Mouse (Mus musculus) embryo, embryonic 10.5 days (tissue): ENCODE measurements around the gene Tent4b.

Source experiments
- DNase-seq: peaks from one replicate; pipeline ENCODE4 v3.0.0-alpha.2; 2015; ENCODE audit warnings: low spot score

Gene Tent4b

GRCm38 (mm10) chr8:88279670-88280069 is 80.7 kb downstream of the Tent4b start:
- no peak for DNase-seq

DNA sequence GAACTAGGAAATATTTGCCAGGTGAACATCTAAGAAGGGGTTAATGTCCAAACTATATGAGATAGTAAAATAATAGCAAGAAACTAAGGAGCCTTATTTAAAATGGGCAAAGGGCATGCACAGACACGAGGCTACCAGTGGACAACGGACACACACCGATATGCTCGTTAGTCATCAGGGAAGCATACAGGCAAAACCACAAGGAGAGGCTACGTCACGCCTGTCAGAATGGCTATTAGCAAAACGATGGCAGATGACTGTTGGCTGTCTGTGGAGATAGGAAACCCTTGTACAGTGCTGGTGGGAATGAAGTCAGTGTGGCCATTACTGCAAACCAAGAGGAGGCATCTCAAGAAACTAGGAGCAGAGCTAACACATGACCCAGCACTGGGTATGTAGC is 81.9 kb downstream of the Tent4b start:
- DNase-seq = no peak

DNA sequence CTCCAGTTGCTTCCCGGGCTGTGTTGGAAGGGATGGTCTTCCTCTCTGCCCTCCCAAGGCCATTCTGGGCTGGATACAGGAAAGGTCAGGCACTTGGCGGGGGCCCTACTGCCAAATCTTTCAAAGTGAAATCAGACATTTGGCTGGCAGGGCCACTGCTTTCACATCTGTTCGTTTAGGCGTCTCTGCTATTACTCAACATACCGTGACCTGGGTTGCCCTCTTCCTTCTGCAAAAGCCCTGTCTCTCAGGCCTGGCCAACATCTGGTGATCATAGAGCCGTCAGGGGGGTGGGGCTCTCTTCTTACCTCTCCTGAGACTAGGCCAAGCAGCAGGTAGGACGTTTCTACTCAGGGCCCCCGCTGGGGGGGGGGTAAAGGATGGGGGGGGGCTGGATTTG is 83.7 kb downstream of the Tent4b start:
- peak; percentile 82 for DNase-seq

DNA sequence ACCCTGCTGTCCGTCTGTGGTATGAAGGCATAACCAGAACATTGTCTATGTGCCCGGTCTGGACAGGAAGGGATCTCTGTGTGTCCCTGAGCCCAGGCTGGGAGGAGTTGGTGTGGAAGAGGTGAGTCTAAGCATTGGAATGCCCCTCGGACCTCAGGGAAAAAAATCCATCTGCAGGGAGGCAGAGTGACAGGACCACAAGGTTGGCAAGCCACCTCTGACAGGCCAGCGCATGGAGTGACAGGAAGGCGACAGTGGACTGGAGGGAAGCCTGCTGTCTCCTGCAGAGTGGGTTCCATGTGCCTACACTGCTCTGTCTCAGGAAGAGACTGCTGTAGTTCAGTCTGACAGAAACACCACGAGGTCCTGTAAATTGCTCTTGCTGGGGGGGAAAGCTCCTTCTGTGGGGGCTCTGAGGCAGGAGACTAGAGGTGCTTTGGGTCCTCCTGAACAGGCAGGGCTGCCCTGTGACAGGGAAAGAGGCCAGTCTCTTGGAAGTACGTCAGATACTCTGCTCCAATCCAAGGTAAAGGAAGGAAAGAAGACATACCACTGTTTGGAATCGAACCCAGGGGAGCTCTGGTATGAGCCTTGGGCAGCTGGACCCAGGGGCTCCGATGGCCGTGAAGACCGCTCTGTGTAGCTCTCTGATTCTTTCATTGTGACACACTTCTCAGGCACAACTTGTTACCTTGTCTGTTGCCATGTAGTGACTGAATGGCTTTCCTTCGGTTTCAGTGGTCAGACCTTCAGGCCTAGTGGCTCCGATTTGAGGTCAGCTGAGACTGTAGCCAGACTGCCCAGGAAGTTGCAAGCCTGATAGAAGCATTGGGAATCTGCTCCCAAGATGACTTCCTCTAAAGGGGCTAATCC is 84.5 kb downstream of the Tent4b start:
- DNase-seq = no peak

DNA sequence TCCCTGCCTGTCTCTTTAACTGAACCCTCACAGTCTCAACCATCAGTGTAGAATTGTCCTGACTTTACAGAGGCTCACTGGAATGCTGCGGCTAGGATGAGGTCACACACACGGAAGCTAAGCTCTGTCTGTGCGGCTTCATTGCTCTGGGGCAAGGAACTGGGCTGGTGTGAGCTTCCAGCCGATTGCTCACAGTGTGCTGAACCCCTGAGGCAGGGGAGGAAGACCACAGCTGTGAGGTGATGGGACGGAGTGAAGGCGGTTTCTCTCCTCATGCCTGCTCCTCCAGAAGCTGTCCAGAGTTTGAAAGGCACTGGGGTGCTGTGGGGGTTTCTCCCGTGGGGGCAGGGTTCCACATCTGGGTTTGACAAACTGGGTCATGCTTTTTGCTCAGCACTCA is 85.7 kb downstream of the Tent4b start:
- DNase-seq = no peak

GRCm38 (mm10) chr8:88285469-88286356 is 86.7 kb downstream of the Tent4b start:
- DNase-seq = no peak

- no peak for DNase-seq
These were observed 87.5 kb downstream of the Tent4b start for GRCm38 (mm10) chr8:88286421-88286960.

DNA sequence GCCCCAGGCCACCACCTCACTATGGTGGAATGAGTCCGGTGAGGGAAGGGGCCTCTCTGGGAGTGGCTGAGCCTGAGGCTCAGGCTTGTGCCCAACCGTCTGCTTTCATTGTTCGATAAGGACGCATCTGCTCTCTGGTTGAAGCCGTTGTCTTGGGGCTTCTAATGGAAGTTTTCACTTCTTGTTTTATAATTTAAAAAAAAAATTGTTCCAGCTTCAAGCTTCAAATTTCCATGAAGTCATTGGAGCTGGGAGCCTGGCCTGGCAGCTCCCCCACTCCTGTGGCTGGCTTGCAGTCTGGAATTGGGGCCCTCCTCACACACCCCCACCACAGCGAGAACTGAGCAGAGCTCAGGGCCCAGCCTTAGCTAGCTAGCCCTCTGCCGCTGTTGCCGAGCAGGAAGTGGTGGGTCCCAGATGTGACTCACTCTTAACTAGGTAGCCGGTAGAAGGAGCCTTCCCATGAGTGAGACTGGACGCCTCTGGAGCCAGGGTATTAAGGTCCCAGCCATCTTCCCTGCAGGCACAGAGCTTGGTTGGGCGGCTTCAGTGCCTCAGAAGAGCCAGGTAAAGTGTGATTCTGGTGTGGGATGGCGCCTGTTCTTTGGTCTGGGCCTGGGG is 89.7 kb downstream of the Tent4b start:
- no peak for DNase-seq

DNA sequence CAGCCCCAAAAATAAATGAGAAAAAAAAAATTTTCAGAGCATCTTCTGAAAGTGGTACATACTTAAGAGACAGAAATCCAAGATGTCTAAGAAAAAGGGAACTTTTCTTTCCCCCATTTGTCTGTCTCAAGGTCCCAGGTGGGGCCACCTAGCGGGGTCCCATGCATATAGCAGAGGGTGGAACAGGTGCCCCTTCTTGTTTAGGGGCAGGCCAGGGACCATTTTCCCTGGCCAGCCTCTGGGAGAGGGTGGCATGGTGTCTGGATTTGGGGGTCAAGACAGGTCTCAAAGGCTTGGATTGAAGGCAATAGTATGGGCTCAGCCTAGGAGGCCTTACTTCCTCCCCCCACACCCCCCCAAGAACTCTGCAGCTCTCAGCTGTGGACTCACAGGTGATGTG is 90.9 kb downstream of the Tent4b start:
- no peak for DNase-seq

DNA sequence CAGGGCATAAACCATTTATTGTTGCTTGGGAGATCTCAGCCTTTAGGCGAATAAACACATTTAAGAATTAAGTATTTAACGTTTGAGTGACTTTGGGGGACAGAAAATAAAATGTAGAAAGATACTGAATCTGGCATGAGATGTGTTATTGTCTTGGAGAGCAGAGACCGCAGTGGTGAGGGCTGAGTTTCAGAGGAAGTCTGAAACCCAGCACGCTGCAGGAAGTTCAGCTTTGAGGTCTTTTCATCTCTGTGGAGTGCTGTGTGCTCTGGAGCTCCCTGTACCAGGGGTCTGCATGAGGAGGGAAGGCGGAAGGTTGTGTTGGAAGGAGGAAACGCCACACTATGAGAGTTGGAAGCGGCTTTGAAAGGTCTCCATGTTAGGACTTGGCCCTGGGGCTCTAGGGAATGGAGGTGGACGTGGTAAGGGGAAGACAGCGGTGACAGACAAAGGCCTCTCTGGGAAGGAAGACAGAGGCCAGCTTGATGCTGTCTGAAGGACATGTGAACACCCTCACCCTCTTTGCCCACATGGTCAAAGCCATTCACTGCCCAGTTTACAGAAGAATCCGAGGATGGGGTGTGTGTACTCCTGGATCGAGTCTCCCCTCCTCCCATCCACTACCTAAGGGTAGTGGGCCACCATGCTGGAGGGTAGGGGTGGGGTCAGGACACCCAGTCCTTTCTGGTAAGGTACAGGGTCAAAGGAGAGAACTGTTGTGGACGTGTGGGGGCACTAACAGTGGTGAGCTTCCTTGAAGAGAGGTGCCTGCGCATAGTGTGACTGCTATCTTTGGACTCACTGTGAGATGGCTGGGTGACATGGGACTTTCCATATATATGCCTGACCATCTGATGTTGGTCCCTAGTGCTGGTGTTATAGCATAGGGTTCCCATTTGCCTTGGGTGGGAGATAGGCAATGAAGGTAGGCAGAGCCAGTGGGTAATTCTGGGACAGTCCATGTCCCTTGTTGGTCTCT is 91.6 kb downstream of the Tent4b start:
- DNase-seq = no peak

DNA sequence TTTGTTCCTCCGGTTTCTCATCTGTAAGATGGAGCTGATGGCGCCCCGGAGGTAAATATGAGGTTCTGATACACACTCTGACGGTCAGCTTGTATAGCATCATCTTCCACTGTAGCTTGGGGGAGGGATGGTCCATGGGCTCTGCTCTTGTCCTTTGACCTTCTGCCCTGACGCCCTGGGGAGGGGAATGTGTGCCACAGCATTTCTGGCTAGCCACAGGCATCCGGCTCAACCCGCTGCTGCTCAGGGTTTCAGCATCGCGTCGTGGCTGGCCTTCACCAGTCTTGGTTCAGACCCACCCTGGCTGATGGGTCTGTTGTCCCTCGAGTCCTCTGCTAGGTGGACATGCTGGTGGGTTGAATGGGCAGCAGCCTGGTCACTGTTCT is 92.3 kb downstream of the Tent4b start:
- no peak for DNase-seq

DNA sequence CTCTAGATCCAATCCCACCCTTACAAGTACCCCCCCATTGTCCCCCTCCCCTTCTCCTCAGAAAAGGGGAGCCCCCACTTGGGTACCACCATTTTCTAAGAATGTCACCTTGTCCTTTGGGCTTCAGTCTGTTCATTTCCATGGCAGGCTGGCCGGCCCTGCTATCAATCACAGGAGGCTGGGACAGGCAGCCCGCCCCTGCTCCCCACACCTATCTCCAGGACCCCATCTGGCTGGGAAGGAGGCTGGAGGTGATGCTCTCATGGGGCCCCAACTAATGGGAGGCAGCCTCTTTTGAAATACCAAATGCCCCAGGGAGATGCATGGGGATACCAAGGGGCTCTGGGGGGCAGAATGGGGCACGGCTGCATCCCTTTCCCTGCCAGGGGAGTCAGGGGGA is 93.9 kb downstream of the Tent4b start:
- no peak for DNase-seq

GRCm38 (mm10) chr8:88293590-88294356 is 94.8 kb downstream of the Tent4b start:
- DNase-seq = no peak

- no peak for DNase-seq
These were observed 96.0 kb downstream of the Tent4b start for GRCm38 (mm10) chr8:88294977-88295376.

DNA sequence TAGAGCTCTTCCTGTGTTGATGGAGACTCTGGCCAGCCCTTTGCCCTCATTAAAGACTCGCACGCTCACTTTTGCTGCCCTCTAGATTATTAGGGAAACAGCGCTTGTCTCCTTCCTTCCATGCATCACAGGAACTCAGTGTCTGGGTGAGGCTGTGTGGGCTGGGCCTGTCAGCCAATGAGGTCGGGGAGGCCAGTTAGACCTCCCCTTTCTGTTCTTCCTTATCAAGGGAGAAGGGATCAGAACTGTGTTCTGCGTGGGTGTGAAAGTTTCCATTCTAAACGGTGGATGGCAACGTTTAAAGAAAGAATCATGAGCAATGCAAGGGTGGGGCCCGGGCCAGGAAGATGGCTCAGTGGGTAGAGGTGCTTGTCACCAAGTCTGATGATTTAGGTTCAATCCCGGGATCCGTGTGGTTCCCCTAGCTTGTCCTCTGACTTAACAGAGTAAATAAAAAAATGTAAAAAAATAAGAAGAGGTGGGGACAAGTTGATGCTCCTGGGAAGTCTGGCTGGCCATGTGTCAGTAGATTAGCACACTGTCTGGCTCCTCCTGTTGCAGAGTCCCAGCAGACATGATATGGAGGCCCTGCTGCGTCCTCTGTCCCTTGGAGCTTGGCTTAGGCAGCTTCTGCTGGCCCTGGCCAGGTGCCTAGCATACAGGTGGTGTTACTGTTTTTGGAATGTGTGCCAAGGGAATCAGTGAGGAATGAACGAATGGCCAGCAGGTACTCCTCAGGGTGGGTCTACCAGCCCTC is 99.1 kb downstream of the Tent4b start:
- peak; percentile 38 for DNase-seq

GRCm38 (mm10) chr8:88298733-88299103 is 99.7 kb downstream of the Tent4b start:
- DNase-seq = no peak

- DNase-seq = no peak
These were observed 101.0 kb downstream of the Tent4b start for GRCm38 (mm10) chr8:88299907-88300603.

- DNase-seq = no peak
These were observed 102.8 kb downstream of the Tent4b start for GRCm38 (mm10) chr8:88301589-88302437.
